Mouse (Mus musculus): ENCODE results near the gene Pgc. TPM values are rescaled to one million over a fixed set of nuclear protein-coding genes. Genes with fewer than 3 reads are reported as not detected.

The Pgc gene
- total and polyA plus RNA-seq, 2 experiments from 2014 or later, result not detected

- peak overlapping the region; percentile 66 for H3K4me3 ChIP-seq (ENCODE audit: low read depth, low read length)
- no peaks in the 10 kb centered on the region for H3K4me1 ChIP-seq (ENCODE audit: insufficient read depth)
- peak overlapping the region; percentile 82 for H3K27ac ChIP-seq (ENCODE audit: low read depth, low read length)
- H3K27me3 ChIP-seq (ENCODE audit: insufficient read depth, low read length), result no peaks in the 10 kb centered on the region
- WGBS, result under 1% methylated on average over 16 of the region's 23 CpGs
- DNase-seq (peak; percentile 59), ATAC-seq (peak; percentile 32)
- peak overlapping the region; percentile 92 for H3K9ac ChIP-seq
- no peak for TF ChIP-seq CTCF (IDR thresholded peaks at IDR 0.05; ENCODE audit: low read depth)
- H3K4me2 ChIP-seq (ENCODE audit: low read depth), result peak overlapping the region; percentile 77
- H3K36me3 ChIP-seq (ENCODE audit: insufficient read depth), result peaks cover 12% of the 10 kb centered on the region; the same call in 1 of the 2 replicates
- no peaks in the 10 kb centered on the region for H3K9me3 ChIP-seq (ENCODE audit: low read length)
Measured at GRCm38 (mm10) chr17:47695337-47695710, 31.3 kb upstream of the Pgc start.

GRCm38 (mm10) chr17:47698156-47698555, 28.5 kb upstream of the Pgc start:
- no peak for TF ChIP-seq CTCF (IDR thresholded peaks at IDR 0.05; ENCODE audit: low read depth)
- Histone ChIP-seq H3K4me3 (ENCODE audit: low read depth, low read length) (no peak overlapping the region), H3K27me3 (ENCODE audit: insufficient read depth, low read length) (no peaks in the 10 kb centered on the region), H3K9me3 (ENCODE audit: low read length) (no peaks in the 10 kb centered on the region), H3K9ac (no peak overlapping the region), H3K36me3 (ENCODE audit: insufficient read depth) (peaks cover 31% of the 10 kb centered on the region), H3K4me2 (ENCODE audit: low read depth) (no peak overlapping the region), H3K27ac (ENCODE audit: low read depth, low read length) (no peak overlapping the region), H3K4me1 (ENCODE audit: insufficient read depth) (no peaks in the 10 kb centered on the region)
- WGBS, result 88% methylated on average over 10 of the region's 10 CpGs
- DNase-seq, result no peak
- no peak for ATAC-seq

GRCm38 (mm10) chr17:47699055-47699454, 27.6 kb upstream of the Pgc start:
- H3K36me3 ChIP-seq (ENCODE audit: insufficient read depth), result peaks cover 38% of the 10 kb centered on the region
- TF ChIP-seq CTCF (IDR thresholded peaks at IDR 0.05; ENCODE audit: low read depth), result no peak
- H3K4me2 ChIP-seq (ENCODE audit: low read depth), result no peak overlapping the region
- H3K4me3 ChIP-seq (ENCODE audit: low read depth, low read length), result no peak overlapping the region
- no peaks in the 10 kb centered on the region for H3K4me1 ChIP-seq (ENCODE audit: insufficient read depth)
- no peak for ATAC-seq
- no peaks in the 10 kb centered on the region for H3K9me3 ChIP-seq (ENCODE audit: low read length)
- H3K9ac ChIP-seq, result no peak overlapping the region
- no peak overlapping the region for H3K27ac ChIP-seq (ENCODE audit: low read depth, low read length)
- no peaks in the 10 kb centered on the region for H3K27me3 ChIP-seq (ENCODE audit: insufficient read depth, low read length)
- 80% methylated on average over 2 of the region's 2 CpGs for WGBS
- no peak for DNase-seq

GRCm38 (mm10) chr17:47701793-47702192, 24.8 kb upstream of the Pgc start:
- no peak overlapping the region for H3K4me3 ChIP-seq (ENCODE audit: low read depth, low read length)
- WGBS, result 74% methylated on average over 9 of the region's 9 CpGs
- no peaks in the 10 kb centered on the region for H3K27me3 ChIP-seq (ENCODE audit: insufficient read depth, low read length)
- H3K4me2 ChIP-seq (ENCODE audit: low read depth), result no peak overlapping the region
- no peaks in the 10 kb centered on the region for H3K4me1 ChIP-seq (ENCODE audit: insufficient read depth)
- no peaks in the 10 kb centered on the region for H3K9me3 ChIP-seq (ENCODE audit: low read length)
- TF ChIP-seq CTCF (IDR thresholded peaks at IDR 0.05; ENCODE audit: low read depth), result no peak
- ATAC-seq (peak; percentile 65), DNase-seq (peak; percentile 24)
- H3K36me3 ChIP-seq (ENCODE audit: insufficient read depth), result peaks cover 38% of the 10 kb centered on the region
- H3K27ac ChIP-seq (ENCODE audit: low read depth, low read length), result peak overlapping the region; percentile 41; the same call in 1 of the 2 replicates
- no peak overlapping the region for H3K9ac ChIP-seq

GRCm38 (mm10) chr17:47702548-47703345, 23.9 kb upstream of the Pgc start:
- TF ChIP-seq CTCF (IDR thresholded peaks at IDR 0.05; ENCODE audit: low read depth), result no peak
- Histone ChIP-seq H3K27ac (ENCODE audit: low read depth, low read length) (no peak overlapping the region), H3K4me1 (ENCODE audit: insufficient read depth) (no peaks in the 10 kb centered on the region), H3K36me3 (ENCODE audit: insufficient read depth) (peaks cover 38% of the 10 kb centered on the region), H3K9ac (no peak overlapping the region), H3K27me3 (ENCODE audit: insufficient read depth, low read length) (no peaks in the 10 kb centered on the region), H3K4me3 (ENCODE audit: low read depth, low read length) (no peak overlapping the region), H3K4me2 (ENCODE audit: low read depth) (no peak overlapping the region), H3K9me3 (ENCODE audit: low read length) (no peaks in the 10 kb centered on the region)
- ATAC-seq, result no peak
- no peak for DNase-seq
- WGBS, result 54% methylated on average over 28 of the region's 28 CpGs

- H3K36me3 ChIP-seq (ENCODE audit: insufficient read depth), result peaks cover 35% of the 10 kb centered on the region
- no peak overlapping the region for H3K4me2 ChIP-seq (ENCODE audit: low read depth)
- WGBS, result 35% methylated on average over 20 of the region's 20 CpGs
- no peak overlapping the region for H3K9ac ChIP-seq
- ATAC-seq (no peak), DNase-seq (no peak)
- no peaks in the 10 kb centered on the region for H3K4me1 ChIP-seq (ENCODE audit: insufficient read depth)
- no peak overlapping the region for H3K4me3 ChIP-seq (ENCODE audit: low read depth, low read length)
- H3K9me3 ChIP-seq (ENCODE audit: low read length), result no peaks in the 10 kb centered on the region
- H3K27me3 ChIP-seq (ENCODE audit: insufficient read depth, low read length), result no peaks in the 10 kb centered on the region
- no peak for TF ChIP-seq CTCF (IDR thresholded peaks at IDR 0.05; ENCODE audit: low read depth)
- no peak overlapping the region for H3K27ac ChIP-seq (ENCODE audit: low read depth, low read length)
Measured at GRCm38 (mm10) chr17:47703556-47703955, 23.1 kb upstream of the Pgc start.

GRCm38 (mm10) chr17:47704692-47705091, 21.9 kb upstream of the Pgc start:
- ATAC-seq, result no peak
- Histone ChIP-seq H3K4me2 (ENCODE audit: low read depth) (no peak overlapping the region), H3K36me3 (ENCODE audit: insufficient read depth) (peaks cover 32% of the 10 kb centered on the region), H3K9ac (no peak overlapping the region), H3K9me3 (ENCODE audit: low read length) (no peaks in the 10 kb centered on the region), H3K27me3 (ENCODE audit: insufficient read depth, low read length) (no peaks in the 10 kb centered on the region), H3K4me1 (ENCODE audit: insufficient read depth) (no peaks in the 10 kb centered on the region), H3K4me3 (ENCODE audit: low read depth, low read length) (no peak overlapping the region), H3K27ac (ENCODE audit: low read depth, low read length) (no peak overlapping the region)
- peak; percentile 13; the same call in 1 of the 2 replicates for TF ChIP-seq CTCF (IDR thresholded peaks at IDR 0.05; ENCODE audit: low read depth)
- WGBS, result 84% methylated on average over 4 of the region's 4 CpGs
- no peak for DNase-seq

All from forebrain, postnatal 0 days (tissue).